Mouse (Mus musculus): ENCODE results near the gene Yipf1. TPM values are rescaled to one million over a fixed set of nuclear protein-coding genes. Genes with fewer than 3 reads are reported as not detected.

Yipf1 gene
- polyA plus RNA-seq, 1 experiment from 2014 or later, result 60.2 TPM

DNA sequence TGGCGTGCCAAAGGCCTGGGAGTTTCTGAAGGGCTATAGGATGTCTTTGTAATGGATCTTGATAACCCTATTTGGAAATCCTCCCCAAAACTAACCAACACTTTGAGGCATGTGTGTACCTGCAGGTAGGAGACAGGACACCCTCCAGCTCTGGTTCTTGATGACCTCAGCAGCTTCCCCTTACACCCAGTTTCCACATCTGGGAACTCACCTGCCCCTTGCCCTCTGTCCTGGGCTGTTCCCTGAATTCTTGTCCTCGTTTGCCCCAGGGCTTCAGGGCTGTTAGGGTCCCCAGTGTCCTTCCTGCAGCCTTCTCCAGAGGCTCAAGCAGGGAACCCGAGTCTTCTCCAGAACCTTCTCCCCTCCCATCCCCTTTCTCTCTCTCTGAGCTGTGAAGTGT lies 10.6 kb upstream of the Yipf1 start:
- H3K4me1 ChIP-seq (replicated peaks; ENCODE audit: control insufficient read depth, insufficient read depth, low read length), result no peaks in the 10 kb centered on the region; the same call in 1 of the 2 replicates
- no peaks in the 10 kb centered on the region for H3K27me3 ChIP-seq (replicated peaks; ENCODE audit: control insufficient read depth, insufficient read depth, low read length)
- H3K4me2 ChIP-seq (ENCODE audit: low read length), result no peak overlapping the region
- ATAC-seq (replicated peaks; ENCODE audit: low FRiP score, low TSS enrichment, low read depth) (no peak), DNase-seq (ENCODE audit: low spot score) (no peak)
- no peaks in the 10 kb centered on the region for H3K9me3 ChIP-seq (ENCODE audit: control insufficient read depth, low read length)
- no peaks in the 10 kb centered on the region for H3K36me3 ChIP-seq (ENCODE audit: control insufficient read depth, insufficient read depth, low read length)
- no peak overlapping the region for H3K4me3 ChIP-seq (ENCODE audit: low read depth, low read length)
- H3K9ac ChIP-seq (ENCODE audit: low read length), result no peak overlapping the region
- WGBS, result 61% methylated on average over 3 of the region's 3 CpGs
- H3K27ac ChIP-seq (ENCODE audit: low read depth), result no peak overlapping the region

DNA sequence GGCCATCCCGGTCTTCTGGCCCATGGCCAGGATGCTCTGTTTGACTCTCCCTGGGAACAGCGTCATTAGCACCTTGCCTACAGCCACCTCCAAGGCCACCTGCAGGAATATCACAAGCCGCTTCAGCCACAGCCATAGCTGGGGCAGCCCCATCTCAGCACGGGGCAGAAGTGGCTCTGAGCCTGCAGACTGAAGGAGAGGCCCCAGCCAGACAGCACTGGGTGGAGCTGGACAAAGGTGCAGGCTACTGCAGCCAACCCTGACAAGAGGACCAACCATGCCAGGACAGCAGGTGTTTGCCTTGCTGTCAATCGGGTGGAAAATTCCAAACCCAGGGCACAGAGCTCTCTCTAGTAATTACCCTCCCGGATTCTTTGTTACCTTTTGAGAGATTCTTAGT lies 7.2 kb upstream of the Yipf1 start, which contains the start of gene Dio1:
Gene Dio1 (minus strand): TSS at position 204 of the 400 bp plus-strand sequence.
- no peaks in the 10 kb centered on the region for H3K27me3 ChIP-seq (replicated peaks; ENCODE audit: control insufficient read depth, insufficient read depth, low read length)
- no peak within 1 kb of the TSS for H3K4me3 ChIP-seq (ENCODE audit: low read depth, low read length)
- 46% methylated on average over 6 of the region's 6 CpGs for WGBS
- no peak for DNase-seq (ENCODE audit: low spot score)
- H3K36me3 ChIP-seq (ENCODE audit: control insufficient read depth, insufficient read depth, low read length), result no peaks in the 10 kb centered on the region
- H3K9ac ChIP-seq (ENCODE audit: low read length), result no peak within 1 kb of the TSS
- no peak within 1 kb of the TSS for H3K27ac ChIP-seq (ENCODE audit: low read depth)
- no peak for ATAC-seq (replicated peaks; ENCODE audit: low FRiP score, low TSS enrichment, low read depth)
- no peaks in the 10 kb centered on the region; the same call in 1 of the 2 replicates for H3K4me1 ChIP-seq (replicated peaks; ENCODE audit: control insufficient read depth, insufficient read depth, low read length)
- H3K4me2 ChIP-seq (ENCODE audit: low read length), result no peak within 1 kb of the TSS
- H3K9me3 ChIP-seq (ENCODE audit: control insufficient read depth, low read length), result peaks cover 2% of the 10 kb centered on the region; the same call in 1 of the 2 replicates

DNA sequence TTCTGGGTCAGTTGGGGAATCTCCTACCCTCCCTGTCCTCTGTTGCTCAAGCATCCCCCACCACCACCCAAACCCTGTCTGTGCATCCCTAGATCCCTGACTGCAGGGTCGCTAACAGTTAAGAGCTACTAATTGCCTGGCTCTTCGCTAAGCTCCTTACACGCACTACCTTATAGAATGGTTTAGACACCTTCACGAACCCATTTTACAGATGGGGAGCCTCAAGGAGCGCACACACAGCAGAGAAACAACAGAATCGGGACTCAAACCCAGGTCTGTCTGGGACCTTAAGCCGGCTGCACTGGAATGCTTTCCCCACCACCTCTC lies 279 bp downstream of the Yipf1 start:
- DNase-seq (ENCODE audit: low spot score) (no peak), ATAC-seq (replicated peaks; ENCODE audit: low FRiP score, low TSS enrichment, low read depth) (peak; percentile 56; the same call in 1 of the 2 replicates)
- H3K4me1 ChIP-seq (replicated peaks; ENCODE audit: control insufficient read depth, insufficient read depth, low read length), result peaks cover 9% of the 10 kb centered on the region
- peaks cover 2% of the 10 kb centered on the region; the same call in 1 of the 2 replicates for H3K9me3 ChIP-seq (ENCODE audit: control insufficient read depth, low read length)
- H3K9ac ChIP-seq (ENCODE audit: low read length), result peak overlapping the region; percentile 56
- no peak overlapping the region for H3K27ac ChIP-seq (ENCODE audit: low read depth)
- peak overlapping the region; percentile 94 for H3K4me2 ChIP-seq (ENCODE audit: low read length)
- H3K4me3 ChIP-seq (ENCODE audit: low read depth, low read length), result peak overlapping the region; percentile 71
- WGBS, result 5% methylated on average over 7 of the region's 7 CpGs
- H3K36me3 ChIP-seq (ENCODE audit: control insufficient read depth, insufficient read depth, low read length), result 0 out of 2 replicates have a peak, but pooled peaks cover 16% of the 10 kb centered on the region
- H3K27me3 ChIP-seq (replicated peaks; ENCODE audit: control insufficient read depth, insufficient read depth, low read length), result no peaks in the 10 kb centered on the region

GRCm38 (mm10) chr4:107318646-107319045 lies 4.5 kb downstream of the Yipf1 start:
- Histone ChIP-seq H3K9ac (ENCODE audit: low read length) (no peak overlapping the region), H3K36me3 (ENCODE audit: control insufficient read depth, insufficient read depth, low read length) (peaks cover 45% of the 10 kb centered on the region), H3K4me3 (ENCODE audit: low read depth, low read length) (no peak overlapping the region), H3K4me2 (ENCODE audit: low read length) (no peak overlapping the region), H3K27me3 (replicated peaks; ENCODE audit: control insufficient read depth, insufficient read depth, low read length) (no peaks in the 10 kb centered on the region), H3K9me3 (ENCODE audit: control insufficient read depth, low read length) (no peaks in the 10 kb centered on the region), H3K27ac (ENCODE audit: low read depth) (no peak overlapping the region), H3K4me1 (replicated peaks; ENCODE audit: control insufficient read depth, insufficient read depth, low read length) (peaks cover 5% of the 10 kb centered on the region)
- ATAC-seq (replicated peaks; ENCODE audit: low FRiP score, low TSS enrichment, low read depth), result no peak
- WGBS, result 82% methylated on average over 8 of the region's 8 CpGs
- no peak for DNase-seq (ENCODE audit: low spot score)

DNA sequence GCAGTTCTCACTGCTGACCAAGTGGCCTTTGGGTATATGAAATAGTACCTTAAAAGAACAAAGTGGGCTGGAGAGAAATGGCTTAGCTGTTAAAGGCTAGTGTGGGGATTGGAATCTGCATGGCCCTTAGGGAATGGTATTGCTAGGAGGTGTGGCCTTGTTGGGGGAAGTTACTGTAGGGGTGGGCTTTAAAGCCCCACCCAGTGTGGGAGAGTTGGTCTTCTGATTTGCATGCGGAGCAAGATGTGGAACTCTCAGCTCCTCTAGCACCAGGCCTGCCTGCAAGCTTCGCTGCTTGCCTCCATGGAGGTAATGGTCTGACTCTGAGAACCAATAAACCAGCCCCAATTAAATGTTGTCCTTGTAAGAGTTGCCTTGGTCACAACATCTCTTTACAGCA lies 6.9 kb downstream of the Yipf1 start:
- H3K27me3 ChIP-seq (replicated peaks; ENCODE audit: control insufficient read depth, insufficient read depth, low read length), result no peaks in the 10 kb centered on the region
- no peak overlapping the region for H3K9ac ChIP-seq (ENCODE audit: low read length)
- 78% methylated on average over 2 of the region's 2 CpGs for WGBS
- H3K4me2 ChIP-seq (ENCODE audit: low read length), result no peak overlapping the region
- H3K9me3 ChIP-seq (ENCODE audit: control insufficient read depth, low read length), result no peaks in the 10 kb centered on the region
- no peak overlapping the region for H3K4me3 ChIP-seq (ENCODE audit: low read depth, low read length)
- H3K4me1 ChIP-seq (replicated peaks; ENCODE audit: control insufficient read depth, insufficient read depth, low read length), result no peaks in the 10 kb centered on the region
- H3K27ac ChIP-seq (ENCODE audit: low read depth), result no peak overlapping the region
- peaks cover 47% of the 10 kb centered on the region for H3K36me3 ChIP-seq (ENCODE audit: control insufficient read depth, insufficient read depth, low read length)
- ATAC-seq (replicated peaks; ENCODE audit: low FRiP score, low TSS enrichment, low read depth), result no peak
- DNase-seq (ENCODE audit: low spot score), result no peak

DNA sequence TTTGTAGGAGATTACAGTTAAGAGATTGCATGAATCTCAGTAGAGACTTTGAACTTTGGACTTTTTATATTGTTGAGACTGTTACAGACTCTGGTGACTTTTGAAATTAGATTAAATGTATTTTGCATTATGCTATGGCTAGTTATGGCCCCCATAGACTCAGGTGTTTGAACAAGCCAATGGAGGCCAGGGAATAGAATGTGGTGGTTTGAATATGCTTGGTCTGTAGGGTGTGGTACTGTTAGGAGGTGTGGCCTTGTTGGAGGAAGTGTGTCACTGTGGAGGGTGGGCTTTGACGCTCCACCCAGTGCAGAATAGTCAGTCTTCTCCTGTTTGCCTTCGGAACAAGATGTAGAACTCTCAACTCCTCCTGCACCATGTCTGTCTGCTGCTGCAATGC lies 8.9 kb downstream of the Yipf1 start:
- Histone ChIP-seq H3K27ac (ENCODE audit: low read depth) (no peak overlapping the region), H3K36me3 (ENCODE audit: control insufficient read depth, insufficient read depth, low read length) (peaks cover 43% of the 10 kb centered on the region)
- no peak for ATAC-seq (replicated peaks; ENCODE audit: low FRiP score, low TSS enrichment, low read depth)

DNA sequence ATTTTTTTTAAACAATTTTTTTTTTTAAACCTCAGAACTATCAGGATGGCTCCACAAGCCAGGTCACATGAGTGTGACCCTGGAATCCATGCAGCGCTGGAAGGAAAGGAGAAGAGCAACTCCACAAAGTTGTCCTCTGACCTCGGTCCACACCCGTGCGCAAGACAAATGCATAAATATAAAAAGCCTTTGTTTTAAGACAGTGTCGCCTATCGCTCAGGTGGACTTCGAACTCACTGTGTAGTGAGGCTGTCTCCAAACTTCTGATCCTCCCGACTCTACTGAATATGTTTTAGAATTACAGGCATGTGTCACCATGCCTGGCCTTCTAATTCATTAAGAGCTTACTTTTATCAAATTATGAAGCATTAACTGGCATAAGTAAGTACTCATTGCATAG lies 14.4 kb downstream of the Yipf1 start:
- H3K4me3 ChIP-seq (ENCODE audit: low read depth, low read length), result no peak overlapping the region
- no peaks in the 10 kb centered on the region for H3K4me1 ChIP-seq (replicated peaks; ENCODE audit: control insufficient read depth, insufficient read depth, low read length)
- ATAC-seq (replicated peaks; ENCODE audit: low FRiP score, low TSS enrichment, low read depth), result no peak
- DNase-seq (ENCODE audit: low spot score), result no peak
- peaks cover 6% of the 10 kb centered on the region; the same call in 1 of the 2 replicates for H3K36me3 ChIP-seq (ENCODE audit: control insufficient read depth, insufficient read depth, low read length)
- H3K9me3 ChIP-seq (ENCODE audit: control insufficient read depth, low read length), result no peaks in the 10 kb centered on the region
- no peak overlapping the region for H3K27ac ChIP-seq (ENCODE audit: low read depth)
- 83% methylated on average over 8 of the region's 8 CpGs for WGBS
- H3K4me2 ChIP-seq (ENCODE audit: low read length), result no peak overlapping the region
- no peak overlapping the region for H3K9ac ChIP-seq (ENCODE audit: low read length)
- no peaks in the 10 kb centered on the region for H3K27me3 ChIP-seq (replicated peaks; ENCODE audit: control insufficient read depth, insufficient read depth, low read length)

More for the DNA sequence above, 8.9 kb downstream of the Yipf1 start:
- H3K4me1 ChIP-seq (replicated peaks; ENCODE audit: control insufficient read depth, insufficient read depth, low read length), result no peaks in the 10 kb centered on the region
- no peak overlapping the region for H3K4me3 ChIP-seq (ENCODE audit: low read depth, low read length)
- no peaks in the 10 kb centered on the region for H3K9me3 ChIP-seq (ENCODE audit: control insufficient read depth, low read length)
- no peaks in the 10 kb centered on the region for H3K27me3 ChIP-seq (replicated peaks; ENCODE audit: control insufficient read depth, insufficient read depth, low read length)
- no peak overlapping the region for H3K4me2 ChIP-seq (ENCODE audit: low read length)
- no peak overlapping the region for H3K9ac ChIP-seq (ENCODE audit: low read length)
- DNase-seq (ENCODE audit: low spot score), result no peak
- 87% methylated on average over 2 of the region's 2 CpGs for WGBS

- no peaks in the 10 kb centered on the region for H3K27me3 ChIP-seq (replicated peaks; ENCODE audit: control insufficient read depth, insufficient read depth, low read length)
- no peaks in the 10 kb centered on the region for H3K4me1 ChIP-seq (replicated peaks; ENCODE audit: control insufficient read depth, insufficient read depth, low read length)
- H3K9ac ChIP-seq (ENCODE audit: low read length), result no peak overlapping the region
- no peak for ATAC-seq (replicated peaks; ENCODE audit: low FRiP score, low TSS enrichment, low read depth)
- H3K27ac ChIP-seq (ENCODE audit: low read depth), result no peak overlapping the region
- WGBS, result 94% methylated on average over 4 of the region's 4 CpGs
- H3K4me2 ChIP-seq (ENCODE audit: low read length), result no peak overlapping the region
- no peaks in the 10 kb centered on the region; the same call in 1 of the 2 replicates for H3K36me3 ChIP-seq (ENCODE audit: control insufficient read depth, insufficient read depth, low read length)
- no peak overlapping the region for H3K4me3 ChIP-seq (ENCODE audit: low read depth, low read length)
- no peaks in the 10 kb centered on the region for H3K9me3 ChIP-seq (ENCODE audit: control insufficient read depth, low read length)
- no peak for DNase-seq (ENCODE audit: low spot score)
Measured at GRCm38 (mm10) chr4:107333514-107333913, 19.4 kb downstream of the Yipf1 start.

GRCm38 (mm10) chr4:107336356-107336755 lies 22.2 kb downstream of the Yipf1 start:
- WGBS, result 62% methylated on average over 8 of the region's 8 CpGs
- no peak for DNase-seq (ENCODE audit: low spot score)
- no peak for ATAC-seq (replicated peaks; ENCODE audit: low FRiP score, low TSS enrichment, low read depth)

More at GRCm38 (mm10) chr4:107336356-107336755, 22.2 kb downstream of the Yipf1 start:
- no peaks in the 10 kb centered on the region for H3K4me1 ChIP-seq (replicated peaks; ENCODE audit: control insufficient read depth, insufficient read depth, low read length)
- H3K27me3 ChIP-seq (replicated peaks; ENCODE audit: control insufficient read depth, insufficient read depth, low read length), result no peaks in the 10 kb centered on the region
- H3K4me2 ChIP-seq (ENCODE audit: low read length), result no peak overlapping the region
- H3K9me3 ChIP-seq (ENCODE audit: control insufficient read depth, low read length), result no peaks in the 10 kb centered on the region
- H3K9ac ChIP-seq (ENCODE audit: low read length), result no peak overlapping the region
- H3K36me3 ChIP-seq (ENCODE audit: control insufficient read depth, insufficient read depth, low read length), result no peaks in the 10 kb centered on the region; the same call in 1 of the 2 replicates
- H3K27ac ChIP-seq (ENCODE audit: low read depth), result no peak overlapping the region
- H3K4me3 ChIP-seq (ENCODE audit: low read depth, low read length), result no peak overlapping the region
